Mouse (Mus musculus) cortical plate, adult 2 months (tissue): ENCODE measurements around the gene Mrpl51.

ENCODE experiments used
- CTCF ChIP-seq: fragments of 200-500 bp; IDR thresholded peaks from 2 replicates; pipeline ENCODE4 v1.5.1; 2011; ENCODE audit warnings: mild to moderate bottlenecking, control low read depth, low read length; ENCODE audit not compliant: insufficient read depth; ENCODE audit errors: extremely low read depth
- POLR2A ChIP-seq: fragments of 200-500 bp; IDR thresholded peaks from 2 replicates; pipeline ENCODE4 v1.6.1; 2011; ENCODE audit warnings: mild to moderate bottlenecking, low read length, control low read depth; ENCODE audit not compliant: insufficient read depth; ENCODE audit errors: extremely low read depth

DNA sequence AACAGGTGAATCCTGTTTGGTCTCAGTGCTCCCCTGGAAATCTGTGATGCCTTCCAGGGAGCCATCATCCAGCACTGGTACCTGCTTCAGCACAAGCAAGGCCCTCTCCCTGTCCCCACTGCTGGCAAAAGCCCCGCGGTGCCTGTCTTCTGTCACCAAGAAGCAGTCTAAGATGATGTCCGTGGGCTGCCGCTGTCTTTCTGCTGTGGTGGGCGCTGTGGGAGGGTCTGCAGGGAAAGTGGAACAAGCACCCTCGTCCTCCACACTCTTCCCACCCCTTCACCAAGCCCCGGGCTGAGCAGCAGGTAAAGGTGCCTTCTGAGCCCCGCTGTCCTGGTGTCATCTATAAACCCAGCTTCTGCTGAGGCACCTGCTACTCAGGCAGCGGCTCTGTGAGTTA, 39.0 kb downstream of the Mrpl51 start:
- no peak for TF ChIP-seq POLR2A
- TF ChIP-seq CTCF = no peak
